Mouse (Mus musculus): ENCODE measurements around the gene Hebp1.

DNA sequence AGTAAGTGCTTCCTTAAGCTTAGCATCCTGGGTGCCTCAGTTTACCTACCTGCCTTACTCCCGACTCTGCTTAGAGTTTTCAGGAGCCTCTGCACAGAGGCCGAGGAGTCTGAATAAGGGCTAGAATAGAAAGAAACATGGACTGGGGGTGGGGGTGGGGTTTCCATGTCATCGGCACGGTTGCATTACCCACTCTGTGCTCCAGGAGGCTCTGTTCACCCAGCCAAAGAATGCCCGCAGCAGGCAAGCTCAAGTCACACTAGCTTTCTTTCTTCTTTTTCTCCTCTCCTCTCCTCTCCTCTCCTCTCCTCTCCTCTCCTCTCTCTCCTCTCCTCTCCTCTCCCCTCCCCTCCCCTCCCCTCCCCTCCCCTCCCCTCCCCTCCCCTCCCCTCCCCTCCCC is 47.5 kb downstream of the Hebp1 start:
- TF ChIP-seq CTCF (IDR thresholded peaks at IDR 0.05; ENCODE audit: low read depth), result peak; percentile 62
- TF ChIP-seq EP300 (IDR thresholded peaks at IDR 0.05; ENCODE audit: low read depth), result no peak
